Comparison of ENCODE assay signal across 13 mouse cellular contexts in the genomic region with DNA sequence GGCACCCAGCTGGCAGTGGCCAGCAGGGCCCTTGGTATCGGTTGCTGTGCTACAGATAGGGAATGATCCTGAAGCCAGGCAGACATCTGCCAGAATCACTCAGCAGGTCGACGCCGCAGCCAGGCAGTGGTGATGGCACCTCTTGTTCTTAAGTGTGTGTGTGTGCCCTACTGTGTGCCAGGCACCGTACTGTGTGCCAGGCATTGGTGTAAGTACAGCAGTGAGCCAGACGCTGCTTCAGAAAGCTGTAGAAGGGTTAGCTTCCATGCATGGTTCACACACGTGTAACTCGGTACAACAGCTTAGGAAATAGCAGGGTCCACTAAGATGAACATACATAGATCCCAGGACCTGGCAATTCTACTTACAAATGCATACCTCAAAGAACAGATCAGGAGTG. TPM values are rescaled to one million over a fixed set of nuclear protein-coding genes. Genes with fewer than 3 reads are reported as not detected.
"Had no signal": no experiment of that assay in that cellular context is flagged by ENCODE, and none has a peak within 500 bp of the region (broad histone marks: within the 10 kb centered on the region; RNA-seq: fewer than 3 reads in every experiment).

No protein-coding gene starts in this region.

RNA-seq across cellular contexts. Expression of a gene that starts 3.3 kb away (rescaled TPM):
- total RNA-seq: hematopoietic stem cell, adult 5-6 weeks had no signal

RNA-seq across cellular contexts. Expression of a gene that starts 30.7 kb away (rescaled TPM):
- total RNA-seq: heart, postnatal 10 days; heart, postnatal 14 days; heart, postnatal 25 days; heart, postnatal 36 days; heart, postnatal 4 days; hematopoietic stem cell, adult 5-6 weeks; layer of hippocampus, adult 18-20 months; layer of hippocampus, adult 2 months; layer of hippocampus, adult 8-10 months; layer of hippocampus, postnatal 10 days; layer of hippocampus, postnatal 14 days; layer of hippocampus, postnatal 25 days; layer of hippocampus, postnatal 36 days had no signal
